Mouse (Mus musculus): ENCODE measurements around the gene Lrrc29. TPM values are rescaled to one million over a fixed set of nuclear protein-coding genes. Genes with fewer than 3 reads are reported as not detected.
A peak's percentile ranks its signal among the peaks of the same experiment; 100 is the strongest.

The Lrrc29 gene
- polyA plus RNA-seq, 1 experiment from 2014 or later = 2.7 TPM

DNA sequence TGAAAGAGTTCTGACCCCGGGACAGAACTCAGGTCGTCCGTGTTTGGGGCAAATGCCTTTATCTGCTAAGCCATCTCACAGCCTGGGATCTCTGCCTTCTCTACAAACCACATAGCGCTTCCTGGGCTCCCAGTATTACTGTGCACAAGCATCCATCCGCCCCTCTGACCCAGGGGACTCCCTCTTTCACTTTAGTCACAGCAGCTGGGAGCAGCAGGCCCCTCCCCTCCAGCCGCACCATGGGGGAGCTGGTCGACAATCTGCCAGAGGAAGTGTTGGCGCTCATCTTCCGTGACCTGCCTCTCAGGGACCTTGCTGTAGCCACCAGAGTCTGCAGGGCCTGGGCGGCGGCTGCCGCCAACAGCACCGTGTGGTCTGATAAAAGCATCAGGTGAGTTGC lies 59.3 kb downstream of the Lrrc29 start:
- ATAC-seq (ENCODE audit: low FRiP score, low TSS enrichment) = no peak
- H3K4me2 ChIP-seq (replicated peaks; ENCODE audit: low read depth) = no peak overlapping the region
- DNase-seq (ENCODE audit: low spot score) = no peak
- H3K27me3 ChIP-seq (ENCODE audit: control insufficient read depth, insufficient read depth, low read length) = peaks cover 2% of the 10 kb centered on the region; the same call in 1 of the 2 replicates
- H3K4me3 ChIP-seq (ENCODE audit: low read depth, low read length) = no peak overlapping the region
- H3K9ac ChIP-seq (ENCODE audit: low read length) = no peak overlapping the region
- 0 out of 2 replicates have a peak, but pooled peaks cover 9% of the 10 kb centered on the region for H3K4me1 ChIP-seq (replicated peaks; ENCODE audit: control insufficient read depth, insufficient read depth)
- TF ChIP-seq EP300 (optimal IDR thresholded peaks at IDR 0.05) (no peak), CTCF (IDR thresholded peaks at IDR 0.05; ENCODE audit: low read depth) (no peak)
- H3K27ac ChIP-seq (replicated peaks) = no peak overlapping the region
- no peaks in the 10 kb centered on the region for H3K9me3 ChIP-seq (ENCODE audit: control insufficient read depth, low read length)
- 63% methylated on average over 13 of the region's 13 CpGs for WGBS
- H3K36me3 ChIP-seq (ENCODE audit: control insufficient read depth, insufficient read depth, low read length) = no peaks in the 10 kb centered on the region; the same call in 1 of the 2 replicates

DNA sequence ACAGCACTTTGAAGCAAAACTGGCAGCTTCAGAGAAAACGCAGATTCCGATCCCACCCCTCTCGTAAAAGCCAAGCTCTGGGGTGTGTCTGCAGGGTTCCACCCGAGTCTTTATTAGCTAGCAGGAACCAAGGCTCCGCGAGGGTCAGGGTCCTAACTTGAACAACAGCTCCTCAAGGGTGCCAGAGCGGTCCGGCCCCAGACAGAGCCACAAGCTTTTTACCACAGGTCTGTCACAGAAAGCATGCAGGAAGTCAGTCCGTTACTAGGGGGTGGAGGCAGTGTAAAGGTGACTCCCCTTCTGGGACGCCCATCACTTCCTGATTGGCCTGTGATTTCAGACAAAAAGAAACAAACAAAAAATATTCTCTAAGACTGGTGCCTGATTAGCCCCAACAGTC lies 61.0 kb downstream of the Lrrc29 start:
- WGBS = 12% methylated on average over 10 of the region's 10 CpGs
- ATAC-seq (ENCODE audit: low FRiP score, low TSS enrichment) (peak; percentile 48; the same call in 1 of the 2 replicates), DNase-seq (ENCODE audit: low spot score) (peak; percentile 42)
- Histone ChIP-seq H3K9me3 (ENCODE audit: control insufficient read depth, low read length) (no peaks in the 10 kb centered on the region), H3K4me2 (replicated peaks; ENCODE audit: low read depth) (peak overlapping the region; percentile 91), H3K4me1 (replicated peaks; ENCODE audit: control insufficient read depth, insufficient read depth) (0 out of 2 replicates have a peak, but pooled peaks cover 9% of the 10 kb centered on the region), H3K27me3 (ENCODE audit: control insufficient read depth, insufficient read depth, low read length) (peaks cover 2% of the 10 kb centered on the region; the same call in 1 of the 2 replicates), H3K36me3 (ENCODE audit: control insufficient read depth, insufficient read depth, low read length) (no peaks in the 10 kb centered on the region; the same call in 1 of the 2 replicates), H3K9ac (ENCODE audit: low read length) (peak overlapping the region; percentile 69), H3K4me3 (ENCODE audit: low read depth, low read length) (peak overlapping the region; percentile 65), H3K27ac (replicated peaks) (no peak overlapping the region)
- no peak for TF ChIP-seq CTCF (IDR thresholded peaks at IDR 0.05; ENCODE audit: low read depth)
- TF ChIP-seq EP300 (optimal IDR thresholded peaks at IDR 0.05) = no peak

DNA sequence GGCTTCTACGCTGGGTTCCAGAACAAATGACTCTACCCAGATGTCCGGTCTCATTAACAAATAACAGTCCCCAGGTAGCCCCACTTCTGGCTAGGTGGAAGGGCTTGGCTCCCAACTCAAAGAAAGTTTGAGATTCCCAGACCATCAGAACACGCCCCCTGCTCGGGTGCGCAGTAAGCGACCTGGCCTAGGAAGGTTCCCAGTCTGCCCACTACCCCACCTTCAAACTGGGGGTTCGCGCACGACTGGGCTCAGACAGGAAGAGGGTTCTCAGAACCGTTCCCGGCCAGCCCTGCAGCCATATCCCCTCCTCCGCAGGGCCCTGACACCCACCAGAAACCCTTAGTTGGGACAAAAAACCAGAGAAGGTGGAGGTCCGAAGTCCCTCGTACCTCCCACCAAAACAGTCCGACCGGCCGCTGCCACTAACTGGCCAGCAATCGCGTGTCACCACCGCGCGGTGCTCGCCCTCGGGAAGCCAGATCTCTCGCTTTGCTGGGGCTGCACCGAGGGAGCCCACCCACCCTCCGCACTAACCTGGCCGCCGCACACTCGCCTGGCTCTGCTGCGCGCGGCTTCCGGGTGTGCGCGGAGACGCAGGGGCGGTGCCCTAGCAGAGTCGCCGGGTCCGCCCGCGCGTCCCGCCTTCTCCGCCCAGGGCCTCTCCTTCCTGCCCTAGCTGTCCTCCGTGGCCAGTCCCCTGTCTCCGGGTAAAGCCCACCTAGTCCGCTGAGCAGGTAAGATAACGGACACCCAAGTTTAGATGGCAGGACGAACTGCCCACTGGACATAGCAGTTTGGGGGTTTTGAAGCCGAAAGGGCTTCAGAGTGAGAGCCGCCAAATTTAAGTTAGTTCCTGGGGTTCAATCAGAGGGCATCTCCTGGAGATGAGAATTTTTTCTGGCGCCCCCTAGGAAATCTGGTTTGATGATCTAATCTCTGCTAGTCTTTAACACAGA lies 61.8 kb downstream of the Lrrc29 start, which contains the start of the genes Tradd and Fbxl8:
TSS of gene Tradd (minus strand) at position 586 of the 959 bp plus-strand sequence.
TSS of gene Fbxl8 (plus strand) at position 625 of the 959 bp plus-strand sequence.
- H3K4me3 ChIP-seq (ENCODE audit: low read depth, low read length) = peak within 1 kb of the TSS; percentile 65
- H3K9ac ChIP-seq (ENCODE audit: low read length) = peak within 1 kb of the TSS; percentile 69
- H3K27ac ChIP-seq (replicated peaks) = no peak within 1 kb of the TSS
- DNase-seq (ENCODE audit: low spot score) (peak; percentile 83), ATAC-seq (ENCODE audit: low FRiP score, low TSS enrichment) (peak; percentile 76)
- H3K4me1 ChIP-seq (replicated peaks; ENCODE audit: control insufficient read depth, insufficient read depth) = 0 out of 2 replicates have a peak, but pooled peaks cover 11% of the 10 kb centered on the region
- under 1% methylated on average over 54 of the region's 54 CpGs for WGBS
- H3K9me3 ChIP-seq (ENCODE audit: control insufficient read depth, low read length) = no peaks in the 10 kb centered on the region
- no peak for TF ChIP-seq EP300 (optimal IDR thresholded peaks at IDR 0.05)
- TF ChIP-seq CTCF (IDR thresholded peaks at IDR 0.05; ENCODE audit: low read depth) = 0 out of 2 replicates have a peak, but pooled peaks have one; percentile 10
- peaks cover 2% of the 10 kb centered on the region; the same call in 1 of the 2 replicates for H3K27me3 ChIP-seq (ENCODE audit: control insufficient read depth, insufficient read depth, low read length)
- no peaks in the 10 kb centered on the region; the same call in 1 of the 2 replicates for H3K36me3 ChIP-seq (ENCODE audit: control insufficient read depth, insufficient read depth, low read length)
- peak within 1 kb of the TSS; percentile 91 for H3K4me2 ChIP-seq (replicated peaks; ENCODE audit: low read depth)

DNA sequence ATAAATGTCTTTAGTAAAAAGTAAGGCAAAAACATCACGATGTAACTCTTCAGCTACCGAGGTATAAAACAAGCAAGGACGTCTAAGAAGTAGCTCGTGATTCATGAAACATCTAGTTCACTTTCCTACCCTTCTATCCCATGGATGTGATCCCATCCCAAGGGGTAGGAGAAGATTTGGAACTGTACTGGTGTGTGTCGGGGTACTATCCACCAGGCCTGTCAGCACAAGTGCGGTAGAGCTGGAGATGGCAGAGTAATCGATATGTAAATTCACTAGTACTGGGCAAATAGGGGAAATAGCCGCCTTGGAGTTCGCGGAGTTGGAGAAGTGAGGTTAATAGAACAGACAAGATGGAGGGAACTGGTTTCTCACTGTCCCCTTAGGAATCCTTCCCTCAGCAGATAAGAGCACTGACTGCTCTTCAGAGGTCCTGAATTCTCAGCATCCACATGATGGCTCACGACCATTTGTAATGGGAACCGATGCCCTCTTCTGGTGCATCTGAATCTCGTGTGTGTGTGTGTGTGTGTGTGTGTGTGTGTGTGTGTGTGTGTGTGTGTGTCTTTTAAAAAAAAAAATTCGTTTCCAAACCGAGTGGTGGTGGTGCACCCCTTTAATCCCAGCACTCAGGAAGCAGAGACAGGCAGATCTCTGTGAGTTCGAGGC lies 62.7 kb downstream of the Lrrc29 start:
- Histone ChIP-seq H3K9ac (ENCODE audit: low read length) (no peak overlapping the region), H3K27me3 (ENCODE audit: control insufficient read depth, insufficient read depth, low read length) (no peaks in the 10 kb centered on the region; the same call in 1 of the 2 replicates), H3K4me2 (replicated peaks; ENCODE audit: low read depth) (peak overlapping the region; percentile 91; the same call in 1 of the 2 replicates), H3K27ac (replicated peaks) (no peak overlapping the region), H3K36me3 (ENCODE audit: control insufficient read depth, insufficient read depth, low read length) (no peaks in the 10 kb centered on the region; the same call in 1 of the 2 replicates), H3K9me3 (ENCODE audit: control insufficient read depth, low read length) (no peaks in the 10 kb centered on the region), H3K4me1 (replicated peaks; ENCODE audit: control insufficient read depth, insufficient read depth) (peaks cover 10% of the 10 kb centered on the region; the same call in 1 of the 2 replicates), H3K4me3 (ENCODE audit: low read depth, low read length) (peak overlapping the region; percentile 65; the same call in 1 of the 2 replicates)
- ATAC-seq (ENCODE audit: low FRiP score, low TSS enrichment) (no peak), DNase-seq (ENCODE audit: low spot score) (no peak)
- WGBS = 46% methylated on average over 16 of the region's 16 CpGs
- TF ChIP-seq EP300 (optimal IDR thresholded peaks at IDR 0.05) (no peak), CTCF (IDR thresholded peaks at IDR 0.05; ENCODE audit: low read depth) (peak; percentile 34; the same call in 1 of the 2 replicates)

MicroRNA genes within 50 kb of the gene (microRNA counts, 519-probe panel; counts per million panel counts)
- microRNA mmu-miR-328 = 1,498 counts per million, percentile 1 among the panel's probes with 10 or more counts

Small RNA genes within 50 kb of the gene (microRNA-seq; reads per million reads assigned to microRNA genes)
- gene Gm27320 (not detected), gene Mir328 (232 reads per million, percentile 56 among the genes with 10 or more reads in this experiment)

Other genes starting within 250 kb of the Lrrc29 start
- not detected in 2 replicates for gene Ces3b, start 242.5 kb downstream of the Lrrc29 start, polyA plus RNA-seq (2015; fragmentation: Nextera tagmentation; extraction: Ambion mirVana)
- not detected in 2 replicates for gene Ces4a, start 194.5 kb downstream of the Lrrc29 start, polyA plus RNA-seq (2015; fragmentation: Nextera tagmentation; extraction: Ambion mirVana)
- gene Cbfb, start 155.6 kb downstream of the Lrrc29 start, polyA plus RNA-seq (2015; fragmentation: Nextera tagmentation; extraction: Ambion mirVana) = 31.4 and 33.5 TPM in 2 replicates
- gene D230025D16Rik, start 101.1 kb downstream of the Lrrc29 start, polyA plus RNA-seq (2015; fragmentation: Nextera tagmentation; extraction: Ambion mirVana) = 19.1 and 21.5 TPM in 2 replicates
- 14.7 and 15.4 TPM in 2 replicates for gene B3gnt9, start 71.1 kb downstream of the Lrrc29 start, polyA plus RNA-seq (2015; fragmentation: Nextera tagmentation; extraction: Ambion mirVana)
- gene Tradd, start 61.7 kb downstream of the Lrrc29 start, polyA plus RNA-seq (2015; fragmentation: Nextera tagmentation; extraction: Ambion mirVana) = 28.6 and 30.5 TPM in 2 replicates
- gene Fbxl8, start 61.6 kb downstream of the Lrrc29 start, polyA plus RNA-seq (2015; fragmentation: Nextera tagmentation; extraction: Ambion mirVana) = 3.5 and 3.7 TPM in 2 replicates
- 0.23 and 0.34 TPM in 2 replicates for gene Hsf4, start 56.5 kb downstream of the Lrrc29 start, polyA plus RNA-seq (2015; fragmentation: Nextera tagmentation; extraction: Ambion mirVana)
- 1.2 and 1.4 TPM in 2 replicates for gene Nol3, start 50.1 kb downstream of the Lrrc29 start, polyA plus RNA-seq (2015; fragmentation: Nextera tagmentation; extraction: Ambion mirVana)
- gene 4931428F04Rik, start 36.4 kb downstream of the Lrrc29 start, polyA plus RNA-seq (2015; fragmentation: Nextera tagmentation; extraction: Ambion mirVana) = 1.9 and 3.0 TPM in 2 replicates
- gene Exoc3l, start 30.2 kb downstream of the Lrrc29 start, polyA plus RNA-seq (2015; fragmentation: Nextera tagmentation; extraction: Ambion mirVana) = 3.4 and 3.7 TPM in 2 replicates
- 31.0 and 38.5 TPM in 2 replicates for gene E2f4, start 28.6 kb downstream of the Lrrc29 start, polyA plus RNA-seq (2015; fragmentation: Nextera tagmentation; extraction: Ambion mirVana)
- 17.1 and 19.9 TPM in 2 replicates for gene Elmo3, start 20.7 kb downstream of the Lrrc29 start, polyA plus RNA-seq (2015; fragmentation: Nextera tagmentation; extraction: Ambion mirVana)
- 105 and 111 TPM in 2 replicates for gene Tmem208, start 76 bp upstream of the Lrrc29 start, polyA plus RNA-seq (2015; fragmentation: Nextera tagmentation; extraction: Ambion mirVana)
- 0.63 and 0.93 TPM in 2 replicates for gene Fhod1, start 21.7 kb upstream of the Lrrc29 start, polyA plus RNA-seq (2015; fragmentation: Nextera tagmentation; extraction: Ambion mirVana)
- 0.29 and 0.40 TPM in 2 replicates for gene Slc9a5, start 22.6 kb upstream of the Lrrc29 start, polyA plus RNA-seq (2015; fragmentation: Nextera tagmentation; extraction: Ambion mirVana)
- gene Plekhg4, start 47.0 kb upstream of the Lrrc29 start, polyA plus RNA-seq (2015; fragmentation: Nextera tagmentation; extraction: Ambion mirVana) = 0.05 and 0.10 TPM in 2 replicates
- gene Kctd19, start 87.2 kb upstream of the Lrrc29 start, polyA plus RNA-seq (2015; fragmentation: Nextera tagmentation; extraction: Ambion mirVana) = not detected in 2 replicates
- gene Lrrc36, start 87.3 kb upstream of the Lrrc29 start, polyA plus RNA-seq (2015; fragmentation: Nextera tagmentation; extraction: Ambion mirVana) = 0.08 and 0.19 TPM in 2 replicates
- gene Tppp3, start 145.2 kb upstream of the Lrrc29 start, polyA plus RNA-seq (2015; fragmentation: Nextera tagmentation; extraction: Ambion mirVana) = 89.9 and 99.8 TPM in 2 replicates
- 15.6 and 17.2 TPM in 2 replicates for gene Zdhhc1, start 170.6 kb upstream of the Lrrc29 start, polyA plus RNA-seq (2015; fragmentation: Nextera tagmentation; extraction: Ambion mirVana)
- 2.5 and 2.8 TPM in 2 replicates for gene Hsd11b2, start 192.5 kb upstream of the Lrrc29 start, polyA plus RNA-seq (2015; fragmentation: Nextera tagmentation; extraction: Ambion mirVana)
- gene Atp6v0d1, start 239.8 kb upstream of the Lrrc29 start, polyA plus RNA-seq (2015; fragmentation: Nextera tagmentation; extraction: Ambion mirVana) = 96.2 and 101 TPM in 2 replicates